Mouse (Mus musculus) left cerebral cortex, postnatal 10 days (tissue): ENCODE data around the gene Hddc3. TPM values are rescaled to one million over a fixed set of nuclear protein-coding genes. Genes with fewer than 3 reads are reported as not detected.
"Not testable (repeated sequence)": the region's sequence is repeated elsewhere in the genome, so short reads cannot be mapped to it uniquely, and the experiment has no call there.

ENCODE experiments used
- DNase-seq, 2 experiments: peaks; one replicate each; pipeline ENCODE4 v3.0.0; 2021 to 2022; ENCODE audit warnings: low spot score in 2 of 2, mixed read lengths in 1 of 2; ENCODE audit errors: extremely low spot score in 1 of 2
- intact Hi-C: fragments of 180-260 bp; cut with DNase I; formaldehyde crosslinking; loops from one replicate; pipeline ENCODE4 v1.15.1; 2025
- total RNA-seq, 2 experiments: library from RNA; stranded (reverse); gene quantifications; 2 replicates each; pipeline ENCODE4 v1.2.3; 2021

The Hddc3 gene
- total RNA-seq, 2 experiments from 2014 or later, result 38.3 to 45.8 TPM

DNA sequence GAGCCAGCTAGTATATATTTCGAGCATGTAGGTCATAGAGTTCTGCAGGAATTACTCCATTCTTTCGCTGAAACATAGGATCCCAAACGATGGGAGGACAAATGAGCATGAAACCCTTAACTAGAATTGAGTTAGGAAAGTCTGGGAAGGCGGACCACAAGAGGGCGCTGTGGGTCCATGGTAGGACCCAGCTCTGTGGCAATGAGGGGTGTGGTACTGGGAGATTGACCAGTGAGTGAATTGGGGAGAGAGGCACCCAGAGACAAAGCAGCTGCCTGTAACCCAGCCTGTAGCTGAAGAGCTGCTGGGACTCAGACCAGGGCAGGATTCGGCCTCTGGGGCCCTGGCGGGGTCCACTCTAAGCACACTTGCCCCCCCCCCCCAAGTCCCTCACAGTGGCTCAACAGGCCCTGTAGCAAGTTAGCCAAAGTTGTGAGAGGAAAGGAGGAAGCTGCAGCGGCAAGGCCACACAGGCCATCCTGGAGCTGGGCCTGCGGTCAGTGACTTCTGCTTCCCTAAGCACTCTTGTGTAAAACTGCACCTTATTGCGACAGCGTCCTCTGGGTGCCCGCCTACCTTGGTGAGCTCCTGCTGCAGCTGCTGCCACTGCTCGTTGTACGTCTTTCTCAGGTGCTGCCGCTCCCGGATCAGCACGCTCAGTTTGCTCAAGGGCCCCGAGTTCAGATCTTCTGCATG, 43.5 kb downstream of the Hddc3 start:
- intact Hi-C loops, result loop anchor here (2.0 to 10.0 kb wide), 2 partner anchors 194 to 308 kb away; no protein-coding TSS in a partner anchor

DNA sequence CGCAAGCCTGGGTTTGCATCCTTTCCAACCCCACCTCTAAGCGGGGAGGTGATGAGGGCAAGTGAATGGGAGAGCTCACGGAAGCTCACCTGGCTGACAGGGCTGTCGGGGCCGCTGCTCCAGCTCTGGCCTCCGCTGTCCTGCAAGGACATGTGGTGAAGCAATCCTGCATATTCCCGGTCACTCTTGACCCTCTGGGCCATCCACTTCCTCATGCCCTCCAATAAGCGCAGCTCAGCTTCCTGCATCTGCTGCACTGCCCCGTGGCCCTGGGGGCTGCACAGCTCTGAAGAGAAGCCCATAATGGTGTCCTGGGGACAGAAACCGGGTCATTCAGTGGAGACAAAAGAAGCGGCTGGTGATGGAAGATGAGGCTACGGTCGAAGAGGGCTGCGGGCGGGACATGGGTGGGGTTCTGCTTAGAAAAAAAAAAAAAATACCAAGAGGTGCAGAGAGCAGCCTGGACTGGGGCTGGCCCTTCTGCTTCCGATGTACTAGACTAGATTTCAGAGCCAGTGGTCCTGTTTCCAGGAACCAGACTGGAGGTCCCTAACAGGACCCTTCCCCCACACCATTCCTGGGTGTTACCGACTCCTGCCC, 44.2 kb downstream of the Hddc3 start:
- no peak for DNase-seq
- intact Hi-C loops, result loop anchor here (2.0 to 10.0 kb wide), 2 partner anchors 194 to 308 kb away; no protein-coding TSS in a partner anchor

More for the DNA sequence above, 43.5 kb downstream of the Hddc3 start:
- DNase-seq, result peak; percentile 89 to 92

DNA sequence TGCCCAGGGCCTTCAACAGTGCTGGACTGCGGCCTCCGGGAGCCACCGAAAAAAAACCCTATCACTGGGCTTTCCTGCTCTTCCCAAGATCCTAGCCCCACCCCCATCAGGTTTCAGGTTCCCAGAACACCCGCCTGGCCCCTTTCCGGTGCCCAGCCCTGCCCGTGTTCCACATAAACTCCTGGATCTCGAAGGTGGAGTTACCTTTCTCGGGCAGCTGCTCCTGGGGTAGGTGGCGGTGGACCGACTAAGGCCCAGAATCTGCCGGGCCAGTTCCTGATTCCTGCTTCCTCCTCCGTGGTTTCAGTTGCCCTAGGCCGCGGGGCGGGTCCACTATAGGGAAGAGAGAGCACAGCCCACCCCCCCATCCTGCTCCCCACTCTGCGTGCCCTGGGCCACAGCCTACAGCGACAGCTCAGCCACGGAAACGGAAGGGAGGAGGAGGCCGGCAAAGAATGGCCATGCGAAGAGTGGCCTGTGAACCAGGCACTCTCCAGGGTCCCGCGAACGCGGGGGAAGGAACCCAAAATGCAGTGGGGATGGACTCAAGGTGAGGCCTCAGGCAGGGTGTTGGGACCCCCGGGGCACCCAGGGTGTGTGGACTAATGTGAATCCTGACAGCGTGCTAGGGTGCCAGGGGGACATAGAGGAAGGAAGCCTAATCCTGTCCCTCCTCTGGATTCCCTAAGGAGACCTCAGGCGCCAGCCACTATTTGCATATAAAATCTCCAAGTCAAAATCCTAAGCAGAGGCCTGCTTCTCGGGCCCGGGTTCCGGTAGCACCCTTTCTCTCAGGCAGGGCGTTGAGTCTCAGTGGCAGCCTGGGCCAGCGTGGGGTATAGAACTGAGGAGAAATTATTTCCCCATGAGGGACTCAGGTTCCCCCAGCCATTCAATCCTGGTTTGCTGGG, 45.0 kb downstream of the Hddc3 start, which contains the start of gene Fes:
Gene Fes (minus strand): TSS at position 314 of the 911 bp plus-strand sequence.
- DNase-seq, result peak in 1 of 2 experiments; percentile 87
- intact Hi-C loops, result loop anchor here (2.0 to 10.0 kb wide), 2 partner anchors 193 to 307 kb away; no protein-coding TSS in a partner anchor

DNA sequence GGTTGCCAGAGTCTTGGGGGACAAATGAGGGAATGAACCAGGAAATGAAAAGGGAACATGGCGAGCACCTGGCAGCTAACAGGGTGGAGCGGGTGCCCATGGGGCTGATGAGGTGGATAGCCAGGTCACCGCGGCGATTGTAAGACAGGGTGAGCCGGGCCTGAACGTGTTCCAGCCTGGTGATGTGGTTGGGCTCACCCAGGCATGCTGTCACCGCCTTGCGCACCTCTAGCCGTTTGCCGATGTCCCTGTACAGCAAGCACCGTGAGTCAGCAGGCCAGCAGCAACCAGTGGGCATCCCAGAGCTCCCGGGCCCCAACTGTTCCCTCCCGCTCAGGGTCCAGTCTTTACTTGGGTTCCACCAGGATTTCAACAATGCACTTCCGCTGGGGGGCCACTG, 49.2 kb downstream of the Hddc3 start:
- no peak for DNase-seq
- intact Hi-C loops, result no loop called here

DNA sequence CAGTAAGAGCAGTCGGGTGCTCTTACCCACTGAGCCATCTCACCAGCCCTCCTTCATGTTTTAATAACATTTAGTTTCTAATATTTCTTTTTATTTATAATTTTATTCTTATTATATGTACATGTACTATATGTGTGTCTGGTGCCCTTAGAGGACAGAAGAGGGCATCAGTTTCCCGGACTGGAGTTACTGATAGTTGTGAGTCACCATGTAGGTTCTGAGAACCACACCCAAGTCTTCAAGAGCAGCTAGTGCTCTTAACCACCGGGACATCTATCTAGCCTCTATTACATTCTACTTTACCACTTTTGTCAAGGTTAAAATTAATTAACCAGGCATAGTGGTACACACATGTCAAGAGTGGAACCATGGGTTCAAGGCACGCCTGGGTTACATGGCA, 51.7 kb downstream of the Hddc3 start:
- no peak for DNase-seq
- intact Hi-C loops, result no loop called here

- intact Hi-C loops, DNase-seq: not testable (repeated sequence)
Observed at GRCm38 (mm10) chr7:80396427-80396826, 53.5 kb downstream of the Hddc3 start.

- intact Hi-C loops, result no loop called here
- no peak for DNase-seq
Observed at GRCm38 (mm10) chr7:80397986-80398385, 55.1 kb downstream of the Hddc3 start.

DNA sequence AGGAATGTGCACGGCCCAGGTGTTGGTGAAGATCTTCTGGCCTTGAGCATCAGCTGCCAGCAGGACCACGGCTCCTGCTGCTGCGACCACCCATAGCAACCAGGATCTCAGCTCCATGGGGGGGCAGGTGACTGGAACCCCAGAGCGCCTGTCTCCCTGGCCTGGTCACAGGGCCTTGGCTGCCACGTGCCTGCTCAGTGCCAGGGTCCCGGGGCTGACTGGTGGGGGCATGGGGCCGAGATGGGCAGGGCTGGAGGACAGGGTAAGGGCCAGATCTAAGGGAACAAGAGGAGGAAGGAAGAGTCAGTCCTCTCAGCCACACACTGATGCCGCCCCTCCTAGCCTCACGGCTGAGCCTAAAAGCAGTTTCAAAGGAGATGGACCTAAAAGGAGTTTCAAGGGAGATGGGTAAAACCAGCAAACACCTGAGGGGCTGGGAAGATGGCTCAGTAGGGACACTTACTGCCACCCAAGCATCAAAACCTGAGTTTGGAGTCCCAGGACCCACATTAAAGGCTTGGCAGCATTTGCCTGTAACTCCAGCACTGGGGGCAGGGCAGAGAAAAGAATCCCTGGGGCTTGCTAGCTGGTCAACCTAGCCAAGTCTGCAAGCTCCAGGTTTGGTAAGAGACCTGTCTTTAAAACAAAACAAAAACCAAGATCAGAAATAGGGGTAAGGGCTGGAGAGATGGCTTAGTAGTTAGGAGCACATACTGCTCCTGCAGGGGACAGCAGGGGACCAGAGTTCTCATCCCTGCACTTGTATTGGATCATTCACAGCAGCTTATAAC, 55.9 kb downstream of the Hddc3 start:
- DNase-seq, result no peak
- intact Hi-C loops, result no loop called here

GRCm38 (mm10) chr7:80400099-80400498, 57.2 kb downstream of the Hddc3 start:
- peak in 1 of 2 experiments; percentile 61 for DNase-seq
- intact Hi-C loops, result loop anchor here (5.0 kb wide), 1 partner anchor 57 kb away; no protein-coding TSS in a partner anchor

Other genes starting within 250 kb of the Hddc3 start
- 10 to 100 TPM; 44.8 to 45.6 TPM for gene Idh2, start 227.7 kb upstream of the Hddc3 start, total RNA-seq
- 10 to 100 TPM; 23.5 to 23.7 TPM for gene Sema4b, start 156.3 kb upstream of the Hddc3 start, total RNA-seq
- gene Cib1, start 110.3 kb upstream of the Hddc3 start, total RNA-seq, result 10 to 100 TPM; 19.4 to 21.2 TPM
- gene Gdpgp1, start 110.2 kb upstream of the Hddc3 start, total RNA-seq, result 1 to 10 TPM; 6.0 to 7.0 TPM
- gene Ttll13, start 96.7 kb upstream of the Hddc3 start, total RNA-seq, result 1 to 10 TPM; 1.3 to 2.2 TPM
- 10 to 100 TPM; 43.9 to 46.8 TPM for gene Ngrn, start 81.9 kb upstream of the Hddc3 start, total RNA-seq
- gene Vps33b, start 73.5 kb upstream of the Hddc3 start, total RNA-seq, result 10 to 100 TPM; 22.9 to 26.3 TPM
- 1 to 10 TPM; 5.1 to 8.8 TPM for gene Prc1, start 48.7 kb upstream of the Hddc3 start, total RNA-seq
- 10 to 100 TPM; 15.7 to 20.8 TPM for gene Rccd1, start 18.6 kb upstream of the Hddc3 start, total RNA-seq
- gene Unc45a, start 2.1 kb upstream of the Hddc3 start, total RNA-seq, result 10 to 100 TPM; 52.5 to 54.1 TPM
- 100 to 1,000 TPM; 106 to 108 TPM for gene Man2a2, start 28.3 kb downstream of the Hddc3 start, total RNA-seq
- 1 to 10 TPM; 4.7 to 5.3 TPM for gene Fes, start 44.8 kb downstream of the Hddc3 start, total RNA-seq
- 10 to 100 TPM; 44.8 TPM for gene Furin, start 62.3 kb downstream of the Hddc3 start, total RNA-seq
- gene Blm, start 192.0 kb downstream of the Hddc3 start, total RNA-seq, result 1 to 10 TPM; 6.5 to 7.6 TPM